Mouse (Mus musculus): ENCODE results near the gene Unc80. TPM values are rescaled to one million over a fixed set of nuclear protein-coding genes. Genes with fewer than 3 reads are reported as not detected.

Gene Unc80
- polyA plus RNA-seq, 1 experiment from 2014 or later, result 1.4 TPM

GRCm38 (mm10) chr1:66493064-66493463 is 24.9 kb downstream of the Unc80 start:
- H3K4me1 ChIP-seq, result no peaks in the 10 kb centered on the region
- H3K4me3 ChIP-seq, result no peak overlapping the region
- H3K9ac ChIP-seq, result no peak overlapping the region
- no peak overlapping the region for H3K4me2 ChIP-seq (replicated peaks)
- H3K27me3 ChIP-seq (replicated peaks), result no peaks in the 10 kb centered on the region
- H3K36me3 ChIP-seq, result no peaks in the 10 kb centered on the region
- ATAC-seq (ENCODE audit: low FRiP score, low read depth), result no peak
- H3K27ac ChIP-seq, result no peak overlapping the region
- 57% methylated on average over 6 of the region's 6 CpGs for WGBS
- H3K9me3 ChIP-seq, result no peaks in the 10 kb centered on the region

GRCm38 (mm10) chr1:66495310-66496012 is 27.3 kb downstream of the Unc80 start:
- no peak for ATAC-seq (ENCODE audit: low FRiP score, low read depth)
- 53% methylated on average over 3 of the region's 3 CpGs for WGBS
- no peaks in the 10 kb centered on the region for H3K4me1 ChIP-seq
- no peak overlapping the region for H3K27ac ChIP-seq
- H3K9me3 ChIP-seq, result no peaks in the 10 kb centered on the region
- H3K9ac ChIP-seq, result no peak overlapping the region
- no peak overlapping the region for H3K4me3 ChIP-seq
- H3K27me3 ChIP-seq (replicated peaks), result no peaks in the 10 kb centered on the region
- H3K4me2 ChIP-seq (replicated peaks), result no peak overlapping the region
- no peaks in the 10 kb centered on the region for H3K36me3 ChIP-seq

GRCm38 (mm10) chr1:66550812-66551211 is 82.6 kb downstream of the Unc80 start:
- H3K4me2 ChIP-seq (replicated peaks), result no peak overlapping the region
- no peak overlapping the region for H3K27ac ChIP-seq
- no peak overlapping the region for H3K4me3 ChIP-seq
- no peak for ATAC-seq (ENCODE audit: low FRiP score, low read depth)
- H3K4me1 ChIP-seq, result no peaks in the 10 kb centered on the region
- WGBS, result 86% methylated on average over 3 of the region's 3 CpGs
- no peaks in the 10 kb centered on the region for H3K36me3 ChIP-seq
- H3K9me3 ChIP-seq, result no peaks in the 10 kb centered on the region
- no peak overlapping the region for H3K9ac ChIP-seq
- H3K27me3 ChIP-seq (replicated peaks), result no peaks in the 10 kb centered on the region

GRCm38 (mm10) chr1:66552396-66552966 is 84.3 kb downstream of the Unc80 start:
- 76% methylated on average over 5 of the region's 5 CpGs for WGBS
- no peak for ATAC-seq (ENCODE audit: low FRiP score, low read depth)
- no peak overlapping the region for H3K9ac ChIP-seq
- H3K36me3 ChIP-seq, result no peaks in the 10 kb centered on the region
- H3K4me3 ChIP-seq, result no peak overlapping the region
- no peaks in the 10 kb centered on the region for H3K9me3 ChIP-seq
- no peak overlapping the region for H3K4me2 ChIP-seq (replicated peaks)
- no peaks in the 10 kb centered on the region for H3K4me1 ChIP-seq
- H3K27me3 ChIP-seq (replicated peaks), result no peaks in the 10 kb centered on the region
- no peak overlapping the region for H3K27ac ChIP-seq

GRCm38 (mm10) chr1:66561636-66562270 is 93.6 kb downstream of the Unc80 start:
- no peak overlapping the region for H3K9ac ChIP-seq
- no peak overlapping the region for H3K4me2 ChIP-seq (replicated peaks)
- WGBS, result 88% methylated on average over 1 of the region's 1 CpGs
- H3K27ac ChIP-seq, result no peak overlapping the region
- no peak overlapping the region for H3K4me3 ChIP-seq
- H3K4me1 ChIP-seq, result no peaks in the 10 kb centered on the region
- H3K27me3 ChIP-seq (replicated peaks), result no peaks in the 10 kb centered on the region
- no peak for ATAC-seq (ENCODE audit: low FRiP score, low read depth)
- no peaks in the 10 kb centered on the region for H3K9me3 ChIP-seq
- no peaks in the 10 kb centered on the region for H3K36me3 ChIP-seq

- no peak for ATAC-seq (ENCODE audit: low FRiP score, low read depth)
These were observed 94.2 kb downstream of the Unc80 start for GRCm38 (mm10) chr1:66562332-66562731.

GRCm38 (mm10) chr1:66569736-66570135 is 101.6 kb downstream of the Unc80 start:
- Histone ChIP-seq H3K27ac (no peak overlapping the region), H3K27me3 (replicated peaks) (no peaks in the 10 kb centered on the region), H3K4me3 (no peak overlapping the region), H3K4me2 (replicated peaks) (no peak overlapping the region), H3K36me3 (no peaks in the 10 kb centered on the region), H3K4me1 (no peaks in the 10 kb centered on the region), H3K9ac (no peak overlapping the region), H3K9me3 (no peaks in the 10 kb centered on the region)
- 82% methylated on average over 13 of the region's 13 CpGs for WGBS
- no peak for ATAC-seq (ENCODE audit: low FRiP score, low read depth)

More at GRCm38 (mm10) chr1:66562332-66562731, 94.2 kb downstream of the Unc80 start:
- H3K4me2 ChIP-seq (replicated peaks), result no peak overlapping the region
- no peaks in the 10 kb centered on the region for H3K36me3 ChIP-seq
- no peak overlapping the region for H3K4me3 ChIP-seq
- no peaks in the 10 kb centered on the region for H3K4me1 ChIP-seq
- H3K27me3 ChIP-seq (replicated peaks), result no peaks in the 10 kb centered on the region
- 74% methylated on average over 2 of the region's 2 CpGs for WGBS
- H3K9me3 ChIP-seq, result no peaks in the 10 kb centered on the region
- no peak overlapping the region for H3K9ac ChIP-seq
- no peak overlapping the region for H3K27ac ChIP-seq

- no peak for ATAC-seq (ENCODE audit: low FRiP score, low read depth)
- H3K9me3 ChIP-seq, result no peaks in the 10 kb centered on the region
- H3K27ac ChIP-seq, result no peak overlapping the region
- H3K9ac ChIP-seq, result no peak overlapping the region
- H3K36me3 ChIP-seq, result no peaks in the 10 kb centered on the region
- no peaks in the 10 kb centered on the region for H3K4me1 ChIP-seq
- H3K27me3 ChIP-seq (replicated peaks), result no peaks in the 10 kb centered on the region
- H3K4me3 ChIP-seq, result no peak overlapping the region
- no peak overlapping the region for H3K4me2 ChIP-seq (replicated peaks)
These were observed 129.1 kb downstream of the Unc80 start for GRCm38 (mm10) chr1:66597163-66597788.

GRCm38 (mm10) chr1:66608304-66608703 is 140.1 kb downstream of the Unc80 start:
- no peaks in the 10 kb centered on the region for H3K9me3 ChIP-seq
- no peaks in the 10 kb centered on the region for H3K4me1 ChIP-seq
- no peak for ATAC-seq (ENCODE audit: low FRiP score, low read depth)
- H3K4me3 ChIP-seq, result no peak overlapping the region
- no peak overlapping the region for H3K9ac ChIP-seq
- no peak overlapping the region for H3K27ac ChIP-seq
- H3K4me2 ChIP-seq (replicated peaks), result no peak overlapping the region
- H3K36me3 ChIP-seq, result no peaks in the 10 kb centered on the region
- no peaks in the 10 kb centered on the region for H3K27me3 ChIP-seq (replicated peaks)
- 84% methylated on average over 4 of the region's 4 CpGs for WGBS

- H3K9ac ChIP-seq, result no peak overlapping the region
- no peak for ATAC-seq (ENCODE audit: low FRiP score, low read depth)
- H3K36me3 ChIP-seq, result no peaks in the 10 kb centered on the region
- H3K27me3 ChIP-seq (replicated peaks), result no peaks in the 10 kb centered on the region
- no peak overlapping the region for H3K4me2 ChIP-seq (replicated peaks)
- H3K9me3 ChIP-seq, result no peaks in the 10 kb centered on the region
- no peaks in the 10 kb centered on the region for H3K4me1 ChIP-seq
- no peak overlapping the region for H3K27ac ChIP-seq
- H3K4me3 ChIP-seq, result no peak overlapping the region
- 56% methylated on average over 2 of the region's 2 CpGs for WGBS
These were observed 149.0 kb downstream of the Unc80 start for GRCm38 (mm10) chr1:66617188-66617587.

GRCm38 (mm10) chr1:66638177-66638576 is 170.0 kb downstream of the Unc80 start:
- no peaks in the 10 kb centered on the region for H3K9me3 ChIP-seq
- no peaks in the 10 kb centered on the region for H3K36me3 ChIP-seq
- H3K27ac ChIP-seq, result no peak overlapping the region
- no peaks in the 10 kb centered on the region for H3K4me1 ChIP-seq
- H3K4me2 ChIP-seq (replicated peaks), result no peak overlapping the region
- 44% methylated on average over 2 of the region's 2 CpGs for WGBS
- no peak overlapping the region for H3K4me3 ChIP-seq
- no peak overlapping the region for H3K9ac ChIP-seq
- no peaks in the 10 kb centered on the region for H3K27me3 ChIP-seq (replicated peaks)
- ATAC-seq (ENCODE audit: low FRiP score, low read depth), result no peak

GRCm38 (mm10) chr1:66646894-66647293 is 178.7 kb downstream of the Unc80 start:
- H3K4me2 ChIP-seq (replicated peaks), result no peak overlapping the region
- ATAC-seq (ENCODE audit: low FRiP score, low read depth), result no peak
- H3K9ac ChIP-seq, result no peak overlapping the region
- H3K36me3 ChIP-seq, result no peaks in the 10 kb centered on the region
- no peaks in the 10 kb centered on the region for H3K4me1 ChIP-seq
- H3K4me3 ChIP-seq, result no peak overlapping the region
- no peak overlapping the region for H3K27ac ChIP-seq
- H3K27me3 ChIP-seq (replicated peaks), result no peaks in the 10 kb centered on the region
- no peaks in the 10 kb centered on the region for H3K9me3 ChIP-seq

All from neural tube, embryonic 12.5 days (tissue).